Mouse (Mus musculus) left cerebral cortex, adult 11 months (tissue): Measurements from ENCODE around the gene Eif2b3.

Experiments used
- DNase-seq: peaks from one replicate; pipeline ENCODE4 v3.0.0; 2022; ENCODE audit warnings: low spot score

The Eif2b3 gene

GRCm38 (mm10) chr4:117019206-117020134 lies at the start of gene Eif2b3:
Eif2b3 (plus strand) TSS chr4:117019402.
- peak; percentile 83 for DNase-seq

DNA sequence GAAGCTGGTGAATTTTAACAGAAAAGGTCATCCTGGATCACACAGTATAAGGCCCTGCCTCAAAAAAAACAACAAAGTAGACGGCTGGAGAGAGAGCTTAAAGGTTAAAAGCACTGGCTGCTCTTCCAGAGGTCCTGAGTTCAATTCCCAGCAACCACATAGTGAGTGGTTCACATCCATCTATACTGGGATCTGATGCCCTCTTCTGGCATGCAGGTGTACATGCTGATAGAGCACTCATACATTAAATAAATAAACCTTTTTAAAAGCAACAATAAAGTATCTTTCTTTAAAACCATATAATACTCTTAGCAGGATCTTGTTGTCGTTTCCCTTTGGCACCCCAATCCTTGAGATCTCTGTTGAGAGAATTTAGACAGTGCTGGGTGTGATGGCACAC lies 42.7 kb upstream of the Eif2b3 start:
- DNase-seq: no peak

- DNase-seq: no peak
These were observed 33.5 kb upstream of the Eif2b3 start for GRCm38 (mm10) chr4:116985681-116986080.

GRCm38 (mm10) chr4:116986400-116987121 lies 32.6 kb upstream of the Eif2b3 start:
- no peak for DNase-seq

- DNase-seq: no peak
These were observed 32.1 kb upstream of the Eif2b3 start for GRCm38 (mm10) chr4:116987122-116987456.

GRCm38 (mm10) chr4:116989731-116990130 lies 29.5 kb upstream of the Eif2b3 start:
- no peak for DNase-seq

DNA sequence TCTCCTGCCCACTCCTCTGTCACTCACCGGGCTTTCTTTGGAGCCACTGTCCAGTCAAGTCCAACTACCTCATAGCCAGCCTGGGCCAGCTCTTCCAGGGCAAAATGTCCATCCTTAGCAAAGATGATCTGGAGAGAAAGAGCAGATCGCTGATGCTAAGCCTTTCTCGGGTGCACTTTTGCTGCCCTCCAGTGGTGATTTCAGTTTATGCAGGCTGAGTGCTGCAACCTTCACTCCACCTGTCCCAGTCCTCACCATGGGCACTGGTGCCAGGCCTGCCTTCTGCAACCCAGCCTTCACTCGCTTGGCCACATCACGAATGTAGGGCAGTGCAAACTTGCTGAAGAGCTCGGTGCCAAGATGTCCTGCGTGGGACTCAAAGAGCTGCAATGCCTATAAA lies 27.8 kb upstream of the Eif2b3 start:
- no peak for DNase-seq

- DNase-seq: peak; percentile 93
These were observed 25.3 kb upstream of the Eif2b3 start, which contains the start of gene Urod for GRCm38 (mm10) chr4:116993672-116994621. Urod (minus strand) TSS chr4:116994413.

DNA sequence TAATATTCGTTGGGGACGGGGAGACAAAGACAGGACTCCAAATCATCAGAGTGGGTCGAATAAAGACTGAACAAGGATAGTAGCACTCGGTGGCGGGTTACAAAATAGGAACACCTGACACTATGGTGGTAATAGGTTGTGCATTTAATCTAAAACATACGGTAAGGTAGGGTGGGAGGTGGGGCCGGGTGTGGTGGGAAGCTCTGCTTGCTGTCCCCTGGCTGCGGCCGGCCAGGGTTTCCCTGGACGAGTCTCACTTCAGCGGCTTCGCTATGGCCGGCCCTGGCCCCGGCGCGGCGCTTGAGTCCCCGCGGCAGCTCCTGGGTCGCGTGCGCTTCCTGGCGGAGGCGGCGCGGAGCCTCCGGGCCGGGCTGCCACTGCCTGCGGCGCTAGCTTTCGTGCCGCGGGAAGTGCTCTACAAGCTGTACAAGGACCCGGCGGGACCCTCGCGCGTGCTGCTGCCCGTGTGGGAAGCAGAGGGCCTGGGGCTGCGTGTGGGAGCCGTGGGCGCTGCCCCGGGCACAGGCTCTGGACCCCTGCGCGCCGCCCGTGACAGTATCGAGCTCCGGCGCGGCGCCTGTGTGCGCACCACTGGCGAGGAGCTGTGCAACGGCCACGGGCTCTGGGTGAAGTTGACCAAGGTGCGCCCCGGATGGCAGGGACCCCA lies 23.9 kb upstream of the Eif2b3 start, which contains the start of gene Hectd3:
Gene Hectd3 (plus strand): TSS at position 187 of the 667 bp plus-strand sequence.
- no peak for DNase-seq

GRCm38 (mm10) chr4:116995798-116996135 lies 23.4 kb upstream of the Eif2b3 start:
- DNase-seq: no peak

- no peak for DNase-seq
These were observed 19.6 kb upstream of the Eif2b3 start for GRCm38 (mm10) chr4:116999513-117000154.

DNA sequence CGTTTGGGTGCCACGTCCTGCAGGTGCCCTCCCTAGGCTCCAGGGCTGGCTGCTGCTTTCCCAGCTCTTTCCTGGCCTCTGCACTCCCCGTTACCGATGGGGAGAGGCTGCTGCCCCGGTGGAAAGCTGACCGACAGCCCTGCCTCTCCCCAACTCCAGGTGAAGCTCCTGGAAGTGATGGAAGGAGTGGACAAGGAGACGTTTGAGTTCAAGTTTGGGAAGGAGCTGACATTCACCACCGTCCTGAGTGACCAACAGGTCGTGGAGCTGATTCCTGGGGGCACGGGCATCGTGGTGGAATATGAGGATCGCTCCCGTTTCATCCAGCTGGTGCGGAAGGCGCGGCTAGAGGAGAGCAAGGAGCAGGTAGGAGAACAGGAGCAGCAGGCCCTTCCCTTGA lies 17.2 kb upstream of the Eif2b3 start:
- no peak for DNase-seq

GRCm38 (mm10) chr4:117002543-117003521 lies 16.4 kb upstream of the Eif2b3 start:
- DNase-seq: no peak

- DNase-seq: no peak
These were observed 14.6 kb upstream of the Eif2b3 start for GRCm38 (mm10) chr4:117004649-117005048.

DNA sequence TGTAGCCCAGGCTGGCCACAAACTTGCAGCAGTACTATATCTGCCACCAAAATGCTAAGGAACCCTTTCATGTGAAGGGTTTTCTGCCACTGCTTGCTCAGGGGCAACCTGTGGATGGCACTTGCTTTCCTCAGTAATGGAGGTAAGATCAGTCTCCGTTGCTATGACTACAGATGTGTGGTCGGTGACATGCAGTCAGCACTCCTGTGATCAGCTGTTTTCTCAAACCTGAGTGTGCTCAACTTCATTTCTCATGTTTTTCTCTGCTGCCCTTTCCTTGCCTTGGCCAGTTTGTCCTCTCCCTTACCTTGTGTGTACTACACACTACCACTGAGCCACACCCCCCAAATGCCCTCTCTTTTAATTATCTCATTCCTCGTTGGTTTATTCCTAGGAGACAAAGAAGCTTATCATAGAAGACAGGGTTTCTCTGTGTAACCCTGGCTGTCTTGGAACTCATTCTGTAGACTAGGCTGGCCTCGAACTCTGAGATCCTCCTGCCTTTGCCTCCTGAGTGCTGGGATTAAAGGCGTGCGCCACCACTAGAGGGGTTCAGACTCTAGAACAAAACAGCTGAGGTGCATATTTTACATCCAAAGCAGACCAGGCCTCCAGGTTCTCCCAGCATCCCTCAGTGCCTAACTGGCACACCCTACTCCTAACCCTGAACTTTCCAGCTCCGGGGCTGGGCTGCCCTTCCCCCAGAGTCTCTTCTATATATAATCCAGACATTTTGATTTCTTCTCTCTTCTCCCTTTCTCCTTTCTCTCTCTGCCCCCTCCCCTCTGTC lies 13.4 kb upstream of the Eif2b3 start:
- no peak for DNase-seq

DNA sequence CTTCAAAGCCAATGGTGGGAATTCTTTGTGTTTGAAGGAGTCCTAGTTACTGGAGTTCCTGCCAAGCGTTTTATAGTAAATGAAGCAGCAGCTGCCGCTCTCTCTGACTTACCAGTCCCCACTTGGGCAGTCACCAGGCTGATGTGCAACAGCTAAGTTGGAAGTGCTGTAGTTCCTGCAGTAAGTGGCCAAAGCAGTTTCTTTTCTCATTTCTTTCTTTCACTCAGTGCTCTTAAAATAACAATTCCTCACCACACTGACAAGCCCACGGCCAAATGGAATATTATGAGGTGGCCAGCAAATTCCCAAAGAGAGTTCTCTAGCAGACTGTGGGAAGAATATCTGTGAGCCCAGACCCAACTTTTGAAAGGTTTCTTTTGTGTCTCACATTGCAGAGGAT lies 12.1 kb upstream of the Eif2b3 start:
- DNase-seq: no peak

- DNase-seq: no peak
These were observed 9.0 kb upstream of the Eif2b3 start for GRCm38 (mm10) chr4:117010231-117010630.

DNA sequence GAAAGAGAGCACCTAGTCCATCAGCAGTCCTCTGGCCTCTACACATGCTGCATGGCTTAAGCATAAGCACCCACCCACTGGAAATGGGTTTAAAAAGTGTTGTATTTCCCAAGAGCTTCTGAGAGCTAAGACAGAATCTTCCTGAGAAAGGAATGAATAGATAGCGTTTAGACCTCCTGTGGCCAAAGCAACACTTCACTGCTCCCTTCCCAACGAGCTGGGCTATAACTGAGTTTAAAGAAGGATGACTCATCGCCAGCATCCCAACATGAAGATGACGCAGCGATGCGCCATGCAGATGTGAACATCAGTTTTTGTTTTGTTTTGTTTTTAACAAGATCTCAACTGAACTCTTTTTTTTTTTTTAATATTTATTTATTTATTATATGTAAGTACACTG lies 5.6 kb upstream of the Eif2b3 start:
- DNase-seq: no peak

DNA sequence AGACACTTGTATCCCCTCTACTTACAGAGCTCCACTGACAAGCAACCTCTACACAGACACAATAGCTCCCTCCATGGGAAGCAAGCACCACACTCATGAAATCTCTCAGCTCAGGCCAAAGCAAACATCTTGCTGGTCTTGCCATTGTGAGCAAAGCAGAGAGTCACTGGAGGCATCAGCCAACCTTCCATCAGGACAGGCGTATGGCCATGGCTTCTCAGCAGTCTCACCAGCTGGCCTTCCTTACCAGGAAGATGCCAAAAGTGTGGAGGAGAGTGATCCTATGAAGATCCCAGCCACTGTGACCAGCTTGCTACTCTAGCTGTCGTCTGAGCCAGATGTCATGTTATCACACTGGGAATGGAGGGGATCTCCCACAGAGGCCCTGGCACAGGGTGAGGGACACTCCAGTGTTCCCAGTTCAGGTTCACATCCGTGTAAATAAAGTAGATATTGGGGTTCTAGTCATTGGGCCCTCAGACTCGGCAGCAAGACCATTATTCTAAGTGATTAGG lies 4.2 kb upstream of the Eif2b3 start:
- DNase-seq: no peak
